ENCODE assay signal across 8 mouse cellular contexts in the genomic region with DNA sequence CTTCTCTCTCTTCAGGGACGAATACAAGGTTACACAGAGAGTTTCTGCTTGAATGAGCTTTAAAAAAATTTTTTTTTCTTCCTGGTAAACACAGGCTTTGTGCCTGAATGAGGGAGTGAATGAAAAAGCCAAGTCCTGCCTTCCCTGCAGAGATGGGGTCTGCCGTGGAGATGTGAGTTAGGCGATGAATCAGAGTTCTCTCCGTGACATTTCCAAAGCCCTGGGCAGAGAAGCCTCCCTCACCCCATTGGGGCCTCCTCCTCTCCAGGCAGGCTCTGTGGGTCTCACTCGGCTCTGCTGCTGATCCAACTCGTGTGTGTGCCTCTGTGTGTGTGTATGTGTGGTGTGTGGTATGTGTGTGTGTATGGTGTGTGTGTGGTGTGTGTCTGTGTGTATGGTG.
DNase-seq lines count a peak whose midpoint lies in the region; ATAC-seq lines count a peak whose summit lies in the region.

No protein-coding gene starts in this region.

- ATAC-seq in megakaryocyte, adult 5-6 weeks (ENCODE audit: poor library complexity, severe bottlenecking), result no peak
- peak; percentile 49 for ATAC-seq in hindbrain, embryonic 11.5 days (ENCODE audit: low FRiP score)
- 0 out of 2 replicates have a peak, but pooled peaks have one; percentile 61 for ATAC-seq in neural tube, embryonic 14.5 days (ENCODE audit: low read depth)

- H3K9me3 ChIP-seq in megakaryocyte, embryonic 14.5 days, result no peaks in the 10 kb centered on the region
- H3K9me3 ChIP-seq in hindbrain, embryonic 11.5 days (ENCODE audit: control insufficient read depth, low read length), result no peaks in the 10 kb centered on the region
- H3K9me3 ChIP-seq in neural tube, embryonic 14.5 days (ENCODE audit: control insufficient read depth, low read length), result no peaks in the 10 kb centered on the region

- H3K27ac ChIP-seq in hindbrain, embryonic 11.5 days (ENCODE audit: low read depth, low read length), result no peak overlapping the region; the same call in 1 of the 2 replicates
- H3K27ac ChIP-seq in neural tube, embryonic 14.5 days (ENCODE audit: low read depth, low read length), result peak overlapping the region; percentile 16; the same call in 1 of the 2 replicates

- no peak overlapping the region for H3K4me2 ChIP-seq in hindbrain, embryonic 11.5 days (replicated peaks; ENCODE audit: low read depth, low read length)
- no peak overlapping the region for H3K4me2 ChIP-seq in neural tube, embryonic 14.5 days (ENCODE audit: low read depth, low read length)

- WGBS in hindbrain, embryonic 11.5 days, result 29% methylated on average over 6 of the region's 6 CpGs
- WGBS in neural tube, embryonic 14.5 days, result 21% methylated on average over 6 of the region's 6 CpGs

- peaks cover 6% of the 10 kb centered on the region for H3K27me3 ChIP-seq in megakaryocyte, embryonic 14.5 days (replicated peaks)
- no peaks in the 10 kb centered on the region for H3K27me3 ChIP-seq in hindbrain, embryonic 11.5 days (ENCODE audit: control insufficient read depth, insufficient read depth, low read length)
- no peaks in the 10 kb centered on the region for H3K27me3 ChIP-seq in neural tube, embryonic 14.5 days (ENCODE audit: control insufficient read depth, insufficient read depth, low read length)

- no peaks in the 10 kb centered on the region for H3K36me3 ChIP-seq in megakaryocyte, embryonic 14.5 days (replicated peaks; ENCODE audit: low read length)
- H3K36me3 ChIP-seq in hindbrain, embryonic 11.5 days (ENCODE audit: control insufficient read depth, insufficient read depth, low read length), result no peaks in the 10 kb centered on the region
- no peaks in the 10 kb centered on the region for H3K36me3 ChIP-seq in neural tube, embryonic 14.5 days (ENCODE audit: control insufficient read depth, insufficient read depth, low read length)

- intact Hi-C loops in heart, postnatal 36 days (cut with DNase I), result no loop called here

- H3K4me1 ChIP-seq in megakaryocyte, embryonic 14.5 days, result peaks cover 55% of the 10 kb centered on the region
- H3K4me1 ChIP-seq in hindbrain, embryonic 11.5 days (replicated peaks; ENCODE audit: control insufficient read depth, insufficient read depth, low read length), result peaks cover 4% of the 10 kb centered on the region; the same call in 1 of the 2 replicates
- H3K4me1 ChIP-seq in neural tube, embryonic 14.5 days (ENCODE audit: control insufficient read depth, insufficient read depth, low read length), result peaks cover 10% of the 10 kb centered on the region; the same call in 1 of the 2 replicates

- DNase-seq in adrenal gland, postnatal 14 days, result peak; percentile 28
- no peak for DNase-seq in adrenal gland, adult 8-10 months
- no peak for DNase-seq in hindbrain, embryonic 11.5 days (ENCODE audit: low spot score)
- DNase-seq in layer of hippocampus, adult 18-20 months (ENCODE audit: low spot score in 2 of 2), result no peak
- DNase-seq in heart, postnatal 36 days, result no peak

- H3K9ac ChIP-seq in hindbrain, embryonic 11.5 days (ENCODE audit: low read depth, low read length), result no peak overlapping the region
- no peak overlapping the region for H3K9ac ChIP-seq in neural tube, embryonic 14.5 days (replicated peaks; ENCODE audit: low read depth, low read length)

- peak overlapping the region; percentile 65 for H3K4me3 ChIP-seq in megakaryocyte, embryonic 14.5 days (replicated peaks)
- no peak overlapping the region for H3K4me3 ChIP-seq in hindbrain, embryonic 11.5 days (ENCODE audit: low read depth, low read length)
- no peak overlapping the region for H3K4me3 ChIP-seq in neural tube, embryonic 14.5 days (ENCODE audit: low read depth, low read length)
